Mouse (Mus musculus): ENCODE measurements around the gene Fcho1. TPM values are rescaled to one million over a fixed set of nuclear protein-coding genes. Genes with fewer than 3 reads are reported as not detected.
A peak's percentile ranks its signal among the peaks of the same experiment; 100 is the strongest.
"Not testable (repeated sequence)": the region's sequence is repeated elsewhere in the genome, so short reads cannot be mapped to it uniquely, and the experiment has no call there.

Fcho1 gene
- polyA plus RNA-seq, 1 experiment from 2014 or later: 6.1 TPM

GRCm38 (mm10) chr8:71742783-71743182 is 17.3 kb upstream of the Fcho1 start:
- H3K27me3 ChIP-seq (ENCODE audit: control insufficient read depth, insufficient read depth, low read length): no peaks in the 10 kb centered on the region
- no peaks in the 10 kb centered on the region for H3K4me1 ChIP-seq (ENCODE audit: control insufficient read depth, insufficient read depth, low read length)
- no peak overlapping the region for H3K4me2 ChIP-seq (ENCODE audit: low read depth, low read length)
- ATAC-seq (ENCODE audit: insufficient read depth, low FRiP score): no peak
- H3K27ac ChIP-seq (ENCODE audit: low read length): no peak overlapping the region
- no peak overlapping the region for H3K9ac ChIP-seq (ENCODE audit: low read length)
- 68% methylated on average over 2 of the region's 2 CpGs for WGBS
- H3K9me3 ChIP-seq (replicated peaks; ENCODE audit: control insufficient read depth, low read length): no peaks in the 10 kb centered on the region
- H3K36me3 ChIP-seq (ENCODE audit: control insufficient read depth, insufficient read depth, low read length): no peaks in the 10 kb centered on the region
- no peak overlapping the region for H3K4me3 ChIP-seq (replicated peaks; ENCODE audit: low read length)

GRCm38 (mm10) chr8:71741687-71742114 is 16.2 kb upstream of the Fcho1 start:
- Histone ChIP-seq H3K9me3 (replicated peaks; ENCODE audit: control insufficient read depth, low read length) (no peaks in the 10 kb centered on the region), H3K4me2 (ENCODE audit: low read depth, low read length) (peak overlapping the region; percentile 42), H3K9ac (ENCODE audit: low read length) (no peak overlapping the region), H3K36me3 (ENCODE audit: control insufficient read depth, insufficient read depth, low read length) (no peaks in the 10 kb centered on the region), H3K27me3 (ENCODE audit: control insufficient read depth, insufficient read depth, low read length) (no peaks in the 10 kb centered on the region), H3K27ac (ENCODE audit: low read length) (no peak overlapping the region), H3K4me3 (replicated peaks; ENCODE audit: low read length) (peak overlapping the region; percentile 0; the same call in 1 of the 2 replicates), H3K4me1 (ENCODE audit: control insufficient read depth, insufficient read depth, low read length) (no peaks in the 10 kb centered on the region)
- peak; percentile 61; the same call in 1 of the 2 replicates for ATAC-seq (ENCODE audit: insufficient read depth, low FRiP score)
- 4% methylated on average over 19 of the region's 19 CpGs for WGBS

DNA sequence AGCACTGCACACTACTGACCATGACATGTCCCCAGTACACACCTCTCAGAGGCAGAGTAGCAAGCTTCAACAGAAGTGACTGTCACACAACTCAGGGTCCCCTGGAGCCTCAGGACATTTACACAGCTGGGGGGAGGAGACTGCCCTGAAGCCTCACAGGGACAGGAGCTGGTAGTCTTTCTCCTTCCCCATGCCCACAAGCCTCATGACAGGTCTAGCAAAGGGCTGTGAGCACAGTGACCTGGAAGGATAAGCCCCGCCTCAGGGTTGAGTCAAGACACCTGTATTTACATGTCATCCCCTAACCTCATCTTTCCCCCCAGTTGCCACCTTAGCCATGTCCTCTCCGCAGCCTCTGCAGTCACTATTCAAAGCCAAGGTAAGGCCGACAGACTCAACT is 15.7 kb upstream of the Fcho1 start:
- Histone ChIP-seq H3K4me2 (ENCODE audit: low read depth, low read length) (peak overlapping the region; percentile 42; the same call in 1 of the 2 replicates), H3K9me3 (replicated peaks; ENCODE audit: control insufficient read depth, low read length) (no peaks in the 10 kb centered on the region), H3K27ac (ENCODE audit: low read length) (no peak overlapping the region), H3K9ac (ENCODE audit: low read length) (no peak overlapping the region), H3K27me3 (ENCODE audit: control insufficient read depth, insufficient read depth, low read length) (no peaks in the 10 kb centered on the region), H3K4me3 (replicated peaks; ENCODE audit: low read length) (no peak overlapping the region), H3K36me3 (ENCODE audit: control insufficient read depth, insufficient read depth, low read length) (no peaks in the 10 kb centered on the region), H3K4me1 (ENCODE audit: control insufficient read depth, insufficient read depth, low read length) (no peaks in the 10 kb centered on the region)
- WGBS: 33% methylated on average over 3 of the region's 3 CpGs
- ATAC-seq (ENCODE audit: insufficient read depth, low FRiP score): no peak

- not testable (repeated sequence) for H3K36me3 ChIP-seq (ENCODE audit: control insufficient read depth, insufficient read depth, low read length); H3K27me3 ChIP-seq (ENCODE audit: control insufficient read depth, insufficient read depth, low read length); H3K9me3 ChIP-seq (replicated peaks; ENCODE audit: control insufficient read depth, low read length); H3K4me3 ChIP-seq (replicated peaks; ENCODE audit: low read length); H3K9ac ChIP-seq (ENCODE audit: low read length); ATAC-seq (ENCODE audit: insufficient read depth, low FRiP score); H3K4me2 ChIP-seq (ENCODE audit: low read depth, low read length); H3K27ac ChIP-seq (ENCODE audit: low read length); H3K4me1 ChIP-seq (ENCODE audit: control insufficient read depth, insufficient read depth, low read length)
Measured at GRCm38 (mm10) chr8:71738316-71738715, 12.8 kb upstream of the Fcho1 start.

DNA sequence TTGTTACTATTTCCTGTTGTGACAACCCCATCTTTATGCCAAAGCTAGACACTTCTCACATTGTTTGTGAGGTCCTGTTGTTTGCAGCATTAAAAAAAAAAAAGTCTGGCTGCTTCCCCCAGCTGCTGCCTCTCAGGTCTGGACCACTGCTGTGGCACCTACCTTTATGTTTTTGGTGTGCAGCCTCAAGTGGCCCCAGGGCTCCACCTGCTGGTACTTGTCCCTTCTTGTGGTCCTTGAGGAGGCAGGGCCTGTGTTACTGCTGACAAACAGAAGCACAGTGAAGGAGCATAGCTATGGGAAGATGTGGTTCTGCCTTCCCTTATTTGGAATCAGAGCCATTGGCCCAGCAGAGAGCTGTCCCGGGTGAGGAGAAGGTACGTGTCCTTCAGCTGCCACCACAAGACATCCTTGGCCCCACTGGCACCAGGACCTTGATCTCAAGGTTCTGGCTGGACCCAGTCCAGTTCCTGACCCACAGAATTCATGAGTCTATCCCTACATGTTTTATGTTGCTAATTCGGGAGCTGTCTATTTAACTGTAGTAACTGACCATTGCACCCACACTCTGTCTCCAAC is 6.2 kb upstream of the Fcho1 start:
- ATAC-seq (ENCODE audit: insufficient read depth, low FRiP score): no peak

GRCm38 (mm10) chr8:71728826-71729620 is 3.5 kb upstream of the Fcho1 start:
- Histone ChIP-seq H3K36me3 (ENCODE audit: control insufficient read depth, insufficient read depth, low read length) (no peaks in the 10 kb centered on the region), H3K27ac (ENCODE audit: low read length) (no peak overlapping the region), H3K4me2 (ENCODE audit: low read depth, low read length) (peak overlapping the region; percentile 64), H3K9me3 (replicated peaks; ENCODE audit: control insufficient read depth, low read length) (no peaks in the 10 kb centered on the region), H3K9ac (ENCODE audit: low read length) (peak overlapping the region; percentile 44; the same call in 1 of the 2 replicates), H3K27me3 (ENCODE audit: control insufficient read depth, insufficient read depth, low read length) (no peaks in the 10 kb centered on the region; the same call in 1 of the 2 replicates), H3K4me3 (replicated peaks; ENCODE audit: low read length) (peak overlapping the region; percentile 31), H3K4me1 (ENCODE audit: control insufficient read depth, insufficient read depth, low read length) (peaks cover 14% of the 10 kb centered on the region)
- no peak for ATAC-seq (ENCODE audit: insufficient read depth, low FRiP score)
- 2% methylated on average over 16 of the region's 16 CpGs for WGBS

More for the DNA sequence above, 6.2 kb upstream of the Fcho1 start:
- Histone ChIP-seq H3K4me3 (replicated peaks; ENCODE audit: low read length) (no peak overlapping the region), H3K4me1 (ENCODE audit: control insufficient read depth, insufficient read depth, low read length) (0 out of 2 replicates have a peak, but pooled peaks cover 2% of the 10 kb centered on the region), H3K4me2 (ENCODE audit: low read depth, low read length) (no peak overlapping the region), H3K27ac (ENCODE audit: low read length) (no peak overlapping the region), H3K9me3 (replicated peaks; ENCODE audit: control insufficient read depth, low read length) (no peaks in the 10 kb centered on the region), H3K9ac (ENCODE audit: low read length) (no peak overlapping the region), H3K36me3 (ENCODE audit: control insufficient read depth, insufficient read depth, low read length) (no peaks in the 10 kb centered on the region), H3K27me3 (ENCODE audit: control insufficient read depth, insufficient read depth, low read length) (no peaks in the 10 kb centered on the region)
- WGBS: 65% methylated on average over 3 of the region's 3 CpGs

DNA sequence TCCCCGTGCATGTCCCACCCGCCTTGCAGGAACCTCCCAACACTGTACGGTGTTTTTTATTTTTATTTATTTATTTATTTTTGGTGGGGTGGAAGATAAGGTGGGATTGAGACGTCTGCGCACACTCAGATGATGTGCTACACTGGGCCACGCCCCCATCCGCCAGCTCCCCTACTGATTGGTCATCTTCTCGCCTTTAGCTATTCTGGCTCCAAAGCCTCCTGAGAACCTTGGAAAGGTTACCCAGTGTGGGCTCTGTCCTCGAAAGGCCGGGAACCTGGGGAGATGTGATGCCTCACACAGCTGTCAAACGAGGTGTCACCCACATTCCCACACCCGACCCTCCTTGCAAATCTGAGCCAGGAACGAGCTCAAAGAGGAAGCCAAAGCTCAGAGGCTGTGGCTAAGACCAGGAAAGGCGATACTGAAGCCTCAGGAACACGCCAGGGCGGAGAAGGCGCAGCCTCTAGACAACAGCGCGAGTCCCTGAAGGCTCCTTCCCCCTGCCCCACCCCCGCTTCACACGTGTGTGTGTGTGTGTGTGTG is 2.8 kb upstream of the Fcho1 start:
- peak overlapping the region; percentile 64 for H3K4me2 ChIP-seq (ENCODE audit: low read depth, low read length)
- H3K4me3 ChIP-seq (replicated peaks; ENCODE audit: low read length): peak overlapping the region; percentile 31
- H3K36me3 ChIP-seq (ENCODE audit: control insufficient read depth, insufficient read depth, low read length): no peaks in the 10 kb centered on the region
- H3K4me1 ChIP-seq (ENCODE audit: control insufficient read depth, insufficient read depth, low read length): peaks cover 14% of the 10 kb centered on the region
- ATAC-seq (ENCODE audit: insufficient read depth, low FRiP score): peak; percentile 41; the same call in 1 of the 2 replicates
- H3K27me3 ChIP-seq (ENCODE audit: control insufficient read depth, insufficient read depth, low read length): no peaks in the 10 kb centered on the region; the same call in 1 of the 2 replicates
- no peaks in the 10 kb centered on the region for H3K9me3 ChIP-seq (replicated peaks; ENCODE audit: control insufficient read depth, low read length)
- no peak overlapping the region for H3K27ac ChIP-seq (ENCODE audit: low read length)
- WGBS: 5% methylated on average over 21 of the region's 21 CpGs
- H3K9ac ChIP-seq (ENCODE audit: low read length): peak overlapping the region; percentile 44; the same call in 1 of the 2 replicates

GRCm38 (mm10) chr8:71724389-71724788 is 1.1 kb downstream of the Fcho1 start:
- 51% methylated on average over 4 of the region's 4 CpGs for WGBS
- Histone ChIP-seq H3K27me3 (ENCODE audit: control insufficient read depth, insufficient read depth, low read length) (no peaks in the 10 kb centered on the region; the same call in 1 of the 2 replicates), H3K36me3 (ENCODE audit: control insufficient read depth, insufficient read depth, low read length) (no peaks in the 10 kb centered on the region), H3K9me3 (replicated peaks; ENCODE audit: control insufficient read depth, low read length) (no peaks in the 10 kb centered on the region), H3K4me2 (ENCODE audit: low read depth, low read length) (no peak overlapping the region), H3K4me1 (ENCODE audit: control insufficient read depth, insufficient read depth, low read length) (peaks cover 14% of the 10 kb centered on the region), H3K4me3 (replicated peaks; ENCODE audit: low read length) (no peak overlapping the region), H3K9ac (ENCODE audit: low read length) (no peak overlapping the region), H3K27ac (ENCODE audit: low read length) (no peak overlapping the region)
- ATAC-seq (ENCODE audit: insufficient read depth, low FRiP score): no peak

- no peak overlapping the region for H3K4me3 ChIP-seq (replicated peaks; ENCODE audit: low read length)
- WGBS: 68% methylated on average over 14 of the region's 14 CpGs
- H3K4me1 ChIP-seq (ENCODE audit: control insufficient read depth, insufficient read depth, low read length): peaks cover 12% of the 10 kb centered on the region
- H3K36me3 ChIP-seq (ENCODE audit: control insufficient read depth, insufficient read depth, low read length): no peaks in the 10 kb centered on the region
- H3K27ac ChIP-seq (ENCODE audit: low read length): no peak overlapping the region
- no peaks in the 10 kb centered on the region for H3K9me3 ChIP-seq (replicated peaks; ENCODE audit: control insufficient read depth, low read length)
- H3K27me3 ChIP-seq (ENCODE audit: control insufficient read depth, insufficient read depth, low read length): no peaks in the 10 kb centered on the region; the same call in 1 of the 2 replicates
- H3K9ac ChIP-seq (ENCODE audit: low read length): no peak overlapping the region
- no peak overlapping the region for H3K4me2 ChIP-seq (ENCODE audit: low read depth, low read length)
- ATAC-seq (ENCODE audit: insufficient read depth, low FRiP score): no peak
Measured at GRCm38 (mm10) chr8:71723047-71723551, 2.4 kb downstream of the Fcho1 start.
